Mouse (Mus musculus) forebrain, embryonic 14.5 days (tissue): ENCODE data around the gene Gm11146. TPM values are rescaled to one million over a fixed set of nuclear protein-coding genes. Genes with fewer than 3 reads are reported as not detected.
A peak's percentile ranks its signal among the peaks of the same experiment; 100 is the strongest.

ENCODE experiments used
- ATAC-seq: fragments of 200-750 bp; cut with Nextera tagmentation; 2 replicates; pipeline ENCODE4 v1.8.0; 2017; ENCODE audit warnings: mild to moderate bottlenecking, moderate library complexity
- DNase-seq: peaks from one replicate; pipeline ENCODE4 v3.0.0-alpha.2; 2015; ENCODE audit warnings: low spot score
- H3K27ac ChIP-seq: fragments of 300-500 bp; sonication (generic); 2 replicates; pipeline ENCODE4 v1.5.1; 2014; ENCODE audit warnings: low read depth, mild to moderate bottlenecking, control low read depth, low read length, moderate library complexity
- H3K27me3 ChIP-seq: fragments of 300-500 bp; sonication (generic); replicated peaks from 2 replicates; pipeline ENCODE4 v1.6.1; 2014; ENCODE audit warnings: low read length, control low read depth, mixed read lengths; ENCODE audit not compliant: control insufficient read depth, insufficient read depth
- H3K36me3 ChIP-seq: fragments of 300-500 bp; sonication (generic); 2 replicates; pipeline ENCODE4 v1.6.1; 2014; ENCODE audit warnings: low read length, control low read depth; ENCODE audit not compliant: control insufficient read depth, insufficient read depth
- H3K4me1 ChIP-seq: fragments of 300-500 bp; sonication (generic); 2 replicates; pipeline ENCODE4 v1.6.1; 2014; ENCODE audit warnings: antibody characterized with exemption, low read length, control low read depth; ENCODE audit not compliant: control insufficient read depth, insufficient read depth
- H3K4me2 ChIP-seq: fragments of 300-500 bp; sonication (generic); 2 replicates; pipeline ENCODE4 v1.6.1; 2014; ENCODE audit warnings: mild to moderate bottlenecking, control low read depth, low read length
- H3K4me3 ChIP-seq: fragments of 300-500 bp; sonication (generic); 2 replicates; pipeline ENCODE4 v1.5.1; 2014; ENCODE audit warnings: low read depth, low read length, control low read depth
- H3K9ac ChIP-seq: fragments of 300-500 bp; sonication (generic); 2 replicates; pipeline ENCODE4 v1.6.1; 2014; ENCODE audit warnings: mild to moderate bottlenecking, low read length, control low read depth, moderate library complexity
- H3K9me3 ChIP-seq: fragments of 300-500 bp; sonication (generic); replicated peaks from 2 replicates; pipeline ENCODE4 v1.6.1; 2016; ENCODE audit warnings: low read length, control low read depth, mixed read lengths; ENCODE audit not compliant: control insufficient read depth
- WGBS: fragments of 180-500 bp; shearing (Covaris S2); extraction: QIAGEN DNeasy Blood & Tissue Kit; methylation state at CpG from one replicate; pipeline ENCODE4 v1.1.7; 2014; 5-methylcytosine and 5-hydroxymethylcytosine counted together
- microRNA counts: library from miRNA; unstranded; fragments of <30 nt; microRNA quantifications from one replicate; lab custom pipeline; 2016
- microRNA-seq: library from miRNA; unstranded; fragments of <30 nt; microRNA quantifications from one replicate; pipeline ENCODE4, GENCODE M21; 2016
- polyA plus RNA-seq: library from polyadenylated mRNA; unstranded; fragments of >200 nt; fragmentation: Nextera tagmentation; extraction: Ambion mirVana; gene quantifications from 2 replicates; pipeline ENCODE4 v1.2.1, GENCODE M21; 2014

The Gm11146 gene
- polyA plus RNA-seq, 1 experiment from 2014 or later, result not detected

GRCm38 (mm10) chr16:77592986-77593385, 8.9 kb downstream of the Gm11146 start:
- H3K27ac ChIP-seq, result peak overlapping the region; percentile 86
- H3K4me1 ChIP-seq, result peaks cover 8% of the 10 kb centered on the region
- peak; percentile 74 for DNase-seq
- ATAC-seq, result 0 out of 2 replicates have a peak, but pooled peaks have one; percentile 14
- H3K4me2 ChIP-seq, result peak overlapping the region; percentile 54; the same call in 1 of the 2 replicates
- H3K9ac ChIP-seq, result peak overlapping the region; percentile 51; the same call in 1 of the 2 replicates
- H3K9me3 ChIP-seq, result no peaks in the 10 kb centered on the region
- no peaks in the 10 kb centered on the region for H3K27me3 ChIP-seq
- no peaks in the 10 kb centered on the region for H3K36me3 ChIP-seq
- WGBS, result 13% methylated on average over 3 of the region's 3 CpGs
- peak overlapping the region; percentile 37 for H3K4me3 ChIP-seq

GRCm38 (mm10) chr16:77573036-77573435, 28.9 kb downstream of the Gm11146 start:
- ATAC-seq, result peak; percentile 77
- Histone ChIP-seq H3K36me3 (no peaks in the 10 kb centered on the region), H3K27me3 (no peaks in the 10 kb centered on the region), H3K27ac (peak overlapping the region; percentile 39; the same call in 1 of the 2 replicates), H3K4me3 (no peak overlapping the region), H3K9me3 (no peaks in the 10 kb centered on the region), H3K9ac (no peak overlapping the region), H3K4me1 (peaks cover 7% of the 10 kb centered on the region), H3K4me2 (no peak overlapping the region)
- DNase-seq, result peak; percentile 66
- 28% methylated on average over 5 of the region's 5 CpGs for WGBS

GRCm38 (mm10) chr16:77569457-77569856, 32.4 kb downstream of the Gm11146 start:
- 89% methylated on average over 8 of the region's 8 CpGs for WGBS
- H3K9me3 ChIP-seq, result no peaks in the 10 kb centered on the region
- DNase-seq (no peak), ATAC-seq (no peak)
- no peak overlapping the region for H3K9ac ChIP-seq
- H3K4me3 ChIP-seq, result no peak overlapping the region
- peaks cover 7% of the 10 kb centered on the region for H3K4me1 ChIP-seq
- no peaks in the 10 kb centered on the region for H3K36me3 ChIP-seq
- H3K27ac ChIP-seq, result no peak overlapping the region
- no peaks in the 10 kb centered on the region for H3K27me3 ChIP-seq
- H3K4me2 ChIP-seq, result no peak overlapping the region

GRCm38 (mm10) chr16:77568384-77568783, 33.5 kb downstream of the Gm11146 start:
- no peak for ATAC-seq

GRCm38 (mm10) chr16:77562852-77563251, 39.0 kb downstream of the Gm11146 start:
- Histone ChIP-seq H3K4me3 (no peak overlapping the region), H3K4me2 (no peak overlapping the region), H3K27me3 (no peaks in the 10 kb centered on the region), H3K4me1 (no peaks in the 10 kb centered on the region), H3K9ac (no peak overlapping the region), H3K9me3 (no peaks in the 10 kb centered on the region), H3K27ac (no peak overlapping the region), H3K36me3 (peaks cover 5% of the 10 kb centered on the region; the same call in 1 of the 2 replicates)
- DNase-seq (no peak), ATAC-seq (no peak)
- WGBS, result 91% methylated on average over 3 of the region's 3 CpGs

More at GRCm38 (mm10) chr16:77568384-77568783, 33.5 kb downstream of the Gm11146 start:
- Histone ChIP-seq H3K9ac (no peak overlapping the region), H3K4me1 (peaks cover 7% of the 10 kb centered on the region), H3K4me2 (no peak overlapping the region), H3K9me3 (no peaks in the 10 kb centered on the region), H3K27me3 (no peaks in the 10 kb centered on the region), H3K27ac (no peak overlapping the region), H3K4me3 (no peak overlapping the region), H3K36me3 (no peaks in the 10 kb centered on the region)
- DNase-seq, result no peak
- 84% methylated on average over 3 of the region's 3 CpGs for WGBS

- H3K27ac ChIP-seq, result no peak overlapping the region
- no peaks in the 10 kb centered on the region for H3K4me1 ChIP-seq
- no peak overlapping the region for H3K9ac ChIP-seq
- no peaks in the 10 kb centered on the region for H3K27me3 ChIP-seq
- DNase-seq, result no peak
- H3K9me3 ChIP-seq, result no peaks in the 10 kb centered on the region
- no peak for ATAC-seq
- H3K4me2 ChIP-seq, result no peak overlapping the region
- no peak overlapping the region for H3K4me3 ChIP-seq
- WGBS, result 76% methylated on average over 10 of the region's 10 CpGs
- H3K36me3 ChIP-seq, result peaks cover 10% of the 10 kb centered on the region; the same call in 1 of the 2 replicates
Measured at GRCm38 (mm10) chr16:77556446-77557105, 45.3 kb downstream of the Gm11146 start.

GRCm38 (mm10) chr16:77551051-77551450, 50.8 kb downstream of the Gm11146 start:
- ATAC-seq (no peak), DNase-seq (no peak)
- H3K27ac ChIP-seq, result no peak overlapping the region
- H3K9me3 ChIP-seq, result no peaks in the 10 kb centered on the region
- H3K4me2 ChIP-seq, result no peak overlapping the region
- no peaks in the 10 kb centered on the region for H3K4me1 ChIP-seq
- 74% methylated on average over 3 of the region's 3 CpGs for WGBS
- no peak overlapping the region for H3K9ac ChIP-seq
- H3K27me3 ChIP-seq, result no peaks in the 10 kb centered on the region
- no peak overlapping the region for H3K4me3 ChIP-seq
- H3K36me3 ChIP-seq, result 0 out of 2 replicates have a peak, but pooled peaks cover 3% of the 10 kb centered on the region

MicroRNAs within 50 kb of the gene (microRNA counts, 519-probe panel; counts per million panel counts)
- microRNA mmu-miR-125b-5p (lab: Ali Mortazavi, UCI) (8,136 counts per million, percentile 100 among the panel's probes with 10 or more counts), microRNA mmu-miR-99a (lab: Ali Mortazavi, UCI) (6,599 counts per million, percentile 95 among the panel's probes with 10 or more counts)

Small RNAs within 50 kb of the gene (microRNA-seq; reads per million reads assigned to microRNA genes)
- gene Mir125b-2, result 2,027 reads per million, percentile 86 among the genes with 10 or more reads in this experiment
- gene Mir99a, result 334,455 reads per million, percentile 100 among the genes with 10 or more reads in this experiment
- gene Mirlet7c-1, result 371 reads per million, percentile 72 among the genes with 10 or more reads in this experiment
